Mouse (Mus musculus): ENCODE results near the gene Trmt6. TPM values are rescaled to one million over a fixed set of nuclear protein-coding genes. Genes with fewer than 3 reads are reported as not detected.

The Trmt6 gene
- polyA plus RNA-seq, 1 experiment: not detected

- WGBS: 86% methylated on average over 1 of the region's 1 CpGs
- no peak overlapping the region for H3K27ac ChIP-seq (ENCODE audit: insufficient read depth, low read depth, low read length)
- H3K4me3 ChIP-seq (ENCODE audit: insufficient read depth, low read depth, low read length): no peak overlapping the region
- no peaks in the 10 kb centered on the region for H3K4me1 ChIP-seq (ENCODE audit: control insufficient read depth, insufficient read depth, low read length)
- TF ChIP-seq POLR2A (IDR thresholded peaks at IDR 0.05; ENCODE audit: insufficient read depth, low read depth, low read length) (no peak), CTCF (IDR thresholded peaks at IDR 0.05; ENCODE audit: insufficient read depth, low read depth, low read length) (no peak)
These were observed 45.0 kb downstream of the Trmt6 start for GRCm38 (mm10) chr2:132770822-132771221.

- Histone ChIP-seq H3K4me3 (ENCODE audit: insufficient read depth, low read depth, low read length) (no peak overlapping the region), H3K4me1 (ENCODE audit: control insufficient read depth, insufficient read depth, low read length) (peaks cover 3% of the 10 kb centered on the region; the same call in 1 of the 2 replicates), H3K27ac (ENCODE audit: insufficient read depth, low read depth, low read length) (no peak overlapping the region)
- 32% methylated on average over 5 of the region's 5 CpGs for WGBS
- no peak for TF ChIP-seq POLR2A (IDR thresholded peaks at IDR 0.05; ENCODE audit: insufficient read depth, low read depth, low read length)
- TF ChIP-seq CTCF (IDR thresholded peaks at IDR 0.05; ENCODE audit: insufficient read depth, low read depth, low read length): no peak
These were observed 57.9 kb downstream of the Trmt6 start for GRCm38 (mm10) chr2:132757911-132758310.

Other genes starting within 250 kb of the Trmt6 start
- not detected in 2 replicates for gene Gpcpd1, start 228.3 kb downstream of the Trmt6 start, polyA plus RNA-seq (2012; ENCODE audit: insufficient read depth, insufficient read length, low replicate concordance, missing spikeins)
- not detected in 2 replicates for gene Shld1, start 129.1 kb downstream of the Trmt6 start, polyA plus RNA-seq (2012; ENCODE audit: insufficient read depth, insufficient read length, low replicate concordance, missing spikeins)
- 149 TPM in 1 of 2 replicates, not detected in the other for gene Chgb, start 34.8 kb downstream of the Trmt6 start, polyA plus RNA-seq (2012; ENCODE audit: insufficient read depth, insufficient read length, low replicate concordance, missing spikeins)
- not detected in 2 replicates for gene Mcm8, start 86 bp upstream of the Trmt6 start, polyA plus RNA-seq (2012; ENCODE audit: insufficient read depth, insufficient read length, low replicate concordance, missing spikeins)
- not detected in 2 replicates for gene Crls1, start 30.6 kb upstream of the Trmt6 start, polyA plus RNA-seq (2012; ENCODE audit: insufficient read depth, insufficient read length, low replicate concordance, missing spikeins)
- not detected in 2 replicates for gene Lrrn4, start 64.8 kb upstream of the Trmt6 start, polyA plus RNA-seq (2012; ENCODE audit: insufficient read depth, insufficient read length, low replicate concordance, missing spikeins)
- gene Fermt1, start 129.9 kb upstream of the Trmt6 start, polyA plus RNA-seq (2012; ENCODE audit: insufficient read depth, insufficient read length, low replicate concordance, missing spikeins): not detected in 2 replicates

All from olfactory bulb, adult 2 months (tissue).